Mouse (Mus musculus) liver, embryonic 13.5 days (tissue): Measurements from ENCODE around the gene Dnah14. TPM values are rescaled to one million over a fixed set of nuclear protein-coding genes. Genes with fewer than 3 reads are reported as not detected.

ENCODE experiments used
- ATAC-seq: fragments of 200-750 bp; cut with Nextera tagmentation; 2 replicates; pipeline ENCODE4 v1.8.0; 2017; ENCODE audit warnings: low read depth, mild to moderate bottlenecking, moderate number of reproducible peaks, moderate library complexity
- DNase-seq: peaks from one replicate; pipeline ENCODE4 v3.0.0; 2022
- H3K27ac ChIP-seq: fragments of 300-500 bp; sonication (generic); 2 replicates; pipeline ENCODE4 v1.5.1; 2015; ENCODE audit warnings: moderate library complexity, mild to moderate bottlenecking, inconsistent platforms
- H3K27me3 ChIP-seq: fragments of 300-500 bp; sonication (generic); 2 replicates; pipeline ENCODE4 v1.6.1; 2015; ENCODE audit warnings: mild to moderate bottlenecking, inconsistent platforms
- H3K36me3 ChIP-seq: fragments of 300-500 bp; sonication (generic); 2 replicates; pipeline ENCODE4 v1.6.1; 2015; ENCODE audit warnings: mild to moderate bottlenecking, inconsistent platforms
- H3K4me1 ChIP-seq: fragments of 300-500 bp; sonication (generic); replicated peaks from 2 replicates; pipeline ENCODE4 v1.6.1; 2015; ENCODE audit warnings: inconsistent platforms
- H3K4me2 ChIP-seq: fragments of 300-500 bp; sonication (generic); 2 replicates; pipeline ENCODE4 v1.6.1; 2015; ENCODE audit warnings: inconsistent platforms, mild to moderate bottlenecking, moderate library complexity
- H3K4me3 ChIP-seq: fragments of 300-500 bp; sonication (generic); replicated peaks from 2 replicates; pipeline ENCODE4 v1.5.1; 2015; ENCODE audit warnings: mild to moderate bottlenecking, inconsistent platforms
- H3K9ac ChIP-seq: fragments of 300-500 bp; sonication (generic); 2 replicates; pipeline ENCODE4 v1.6.1; 2015; ENCODE audit warnings: mild to moderate bottlenecking, inconsistent platforms
- H3K9me3 ChIP-seq: fragments of 300-500 bp; sonication (generic); replicated peaks from 2 replicates; pipeline ENCODE4 v1.6.1; 2016; ENCODE audit warnings: inconsistent platforms
- WGBS: fragments of 180-500 bp; shearing (Covaris S2); methylation state at CpG from one replicate; pipeline ENCODE4 v1.1.7; 2015; ENCODE audit not compliant: insufficient replicate concordance; 5-methylcytosine and 5-hydroxymethylcytosine counted together
- polyA plus RNA-seq: library from polyadenylated mRNA; unstranded; fragments of >200 nt; fragmentation: Nextera tagmentation; extraction: Ambion mirVana; gene quantifications from 2 replicates; pipeline ENCODE4 v1.2.1, GENCODE M21; 2015

Dnah14 gene
- polyA plus RNA-seq, 1 experiment from 2014 or later: 3.0 TPM

- peak within 1 kb of the TSS; percentile 98 for H3K27ac ChIP-seq
- DNase-seq: peak; percentile 44
- peak within 1 kb of the TSS; percentile 97 for H3K4me3 ChIP-seq
- no peaks in the 10 kb centered on the region for H3K27me3 ChIP-seq
- peak; percentile 22; the same call in 1 of the 2 replicates for ATAC-seq
- peak within 1 kb of the TSS; percentile 99 for H3K9ac ChIP-seq
- H3K36me3 ChIP-seq: peaks cover 22% of the 10 kb centered on the region
- H3K4me1 ChIP-seq: peaks cover 54% of the 10 kb centered on the region
- peak within 1 kb of the TSS; percentile 74 for H3K4me2 ChIP-seq
- WGBS: under 1% methylated on average over 14 of the region's 14 CpGs
- no peaks in the 10 kb centered on the region for H3K9me3 ChIP-seq
Measured at GRCm38 (mm10) chr1:181842781-181843180, 266.4 kb downstream of the Dnah14 start, which contains the start of gene Lbr. Lbr (minus strand) TSS chr1:181843046.

GRCm38 (mm10) chr1:181844874-181845547 lies 268.7 kb downstream of the Dnah14 start:
- no peak overlapping the region for H3K27ac ChIP-seq
- 80% methylated on average over 15 of the region's 15 CpGs for WGBS

GRCm38 (mm10) chr1:181845767-181846166 lies 269.4 kb downstream of the Dnah14 start:
- Histone ChIP-seq H3K4me3 (no peak overlapping the region), H3K27me3 (no peaks in the 10 kb centered on the region), H3K4me2 (no peak overlapping the region), H3K9ac (no peak overlapping the region), H3K27ac (no peak overlapping the region), H3K4me1 (peaks cover 28% of the 10 kb centered on the region), H3K9me3 (no peaks in the 10 kb centered on the region), H3K36me3 (no peaks in the 10 kb centered on the region)
- WGBS: 39% methylated on average over 3 of the region's 3 CpGs
- no peak for ATAC-seq
- no peak for DNase-seq

More at GRCm38 (mm10) chr1:181844874-181845547, 268.7 kb downstream of the Dnah14 start:
- Histone ChIP-seq H3K9me3 (no peaks in the 10 kb centered on the region), H3K4me3 (no peak overlapping the region), H3K4me1 (peaks cover 32% of the 10 kb centered on the region), H3K27me3 (no peaks in the 10 kb centered on the region), H3K4me2 (no peak overlapping the region), H3K9ac (no peak overlapping the region), H3K36me3 (0 out of 2 replicates have a peak, but pooled peaks cover under 1% of the 10 kb centered on the region)
- DNase-seq (peak; percentile 17), ATAC-seq (no peak)

GRCm38 (mm10) chr1:181847396-181847795 lies 271.0 kb downstream of the Dnah14 start:
- 74% methylated on average over 3 of the region's 3 CpGs for WGBS
- H3K9ac ChIP-seq: no peak overlapping the region
- no peak overlapping the region for H3K27ac ChIP-seq
- H3K27me3 ChIP-seq: no peaks in the 10 kb centered on the region; the same call in 1 of the 2 replicates
- H3K4me1 ChIP-seq: peaks cover 30% of the 10 kb centered on the region
- no peak overlapping the region for H3K4me3 ChIP-seq
- ATAC-seq (no peak), DNase-seq (no peak)
- no peak overlapping the region for H3K4me2 ChIP-seq
- H3K36me3 ChIP-seq: no peaks in the 10 kb centered on the region
- no peaks in the 10 kb centered on the region for H3K9me3 ChIP-seq

GRCm38 (mm10) chr1:181848210-181848609 lies 271.9 kb downstream of the Dnah14 start:
- Histone ChIP-seq H3K9me3 (no peaks in the 10 kb centered on the region), H3K9ac (no peak overlapping the region), H3K27ac (no peak overlapping the region), H3K4me1 (peaks cover 34% of the 10 kb centered on the region), H3K4me3 (no peak overlapping the region), H3K36me3 (no peaks in the 10 kb centered on the region), H3K27me3 (peaks cover 8% of the 10 kb centered on the region; the same call in 1 of the 2 replicates), H3K4me2 (no peak overlapping the region)
- DNase-seq: no peak
- no peak for ATAC-seq
- 90% methylated on average over 1 of the region's 1 CpGs for WGBS

GRCm38 (mm10) chr1:181850441-181850840 lies 274.1 kb downstream of the Dnah14 start:
- DNase-seq (no peak), ATAC-seq (no peak)
- H3K4me3 ChIP-seq: no peak overlapping the region
- no peaks in the 10 kb centered on the region for H3K36me3 ChIP-seq
- peaks cover 8% of the 10 kb centered on the region; the same call in 1 of the 2 replicates for H3K27me3 ChIP-seq
- H3K4me1 ChIP-seq: peaks cover 18% of the 10 kb centered on the region
- no peak overlapping the region for H3K4me2 ChIP-seq
- no peak overlapping the region for H3K9ac ChIP-seq
- WGBS: 73% methylated on average over 4 of the region's 4 CpGs
- H3K27ac ChIP-seq: no peak overlapping the region
- H3K9me3 ChIP-seq: no peaks in the 10 kb centered on the region

- DNase-seq (no peak), ATAC-seq (no peak)
- Histone ChIP-seq H3K27ac (no peak overlapping the region), H3K4me2 (no peak overlapping the region), H3K36me3 (no peaks in the 10 kb centered on the region), H3K4me1 (peaks cover 13% of the 10 kb centered on the region), H3K27me3 (peaks cover 8% of the 10 kb centered on the region; the same call in 1 of the 2 replicates), H3K9me3 (no peaks in the 10 kb centered on the region), H3K9ac (no peak overlapping the region), H3K4me3 (no peak overlapping the region)
- WGBS: 74% methylated on average over 12 of the region's 12 CpGs
Measured at GRCm38 (mm10) chr1:181851521-181852310, 275.4 kb downstream of the Dnah14 start.

GRCm38 (mm10) chr1:181852466-181852865 lies 276.1 kb downstream of the Dnah14 start:
- H3K4me2 ChIP-seq: peak overlapping the region; percentile 48
- H3K4me1 ChIP-seq: peaks cover 13% of the 10 kb centered on the region
- peaks cover 8% of the 10 kb centered on the region; the same call in 1 of the 2 replicates for H3K27me3 ChIP-seq
- 29% methylated on average over 13 of the region's 13 CpGs for WGBS
- H3K27ac ChIP-seq: no peak overlapping the region
- H3K9me3 ChIP-seq: no peaks in the 10 kb centered on the region
- H3K4me3 ChIP-seq: peak overlapping the region; percentile 27
- no peaks in the 10 kb centered on the region for H3K36me3 ChIP-seq
- DNase-seq: no peak
- peak; percentile 15; the same call in 1 of the 2 replicates for ATAC-seq
- peak overlapping the region; percentile 22; the same call in 1 of the 2 replicates for H3K9ac ChIP-seq

GRCm38 (mm10) chr1:181853081-181853736 lies 276.9 kb downstream of the Dnah14 start:
- H3K27me3 ChIP-seq: peaks cover 8% of the 10 kb centered on the region; the same call in 1 of the 2 replicates
- WGBS: 10% methylated on average over 21 of the region's 21 CpGs
- H3K9ac ChIP-seq: no peak overlapping the region
- peak; percentile 15; the same call in 1 of the 2 replicates for ATAC-seq
- peaks cover 13% of the 10 kb centered on the region for H3K4me1 ChIP-seq
- H3K36me3 ChIP-seq: no peaks in the 10 kb centered on the region
- peak overlapping the region; percentile 48 for H3K4me2 ChIP-seq
- H3K9me3 ChIP-seq: no peaks in the 10 kb centered on the region
- no peak for DNase-seq
- peak overlapping the region; percentile 27 for H3K4me3 ChIP-seq
- H3K27ac ChIP-seq: no peak overlapping the region

GRCm38 (mm10) chr1:181854829-181855228 lies 278.5 kb downstream of the Dnah14 start:
- Histone ChIP-seq H3K4me2 (no peak overlapping the region), H3K9me3 (no peaks in the 10 kb centered on the region), H3K36me3 (no peaks in the 10 kb centered on the region), H3K4me1 (peaks cover 13% of the 10 kb centered on the region), H3K27me3 (peaks cover 8% of the 10 kb centered on the region; the same call in 1 of the 2 replicates), H3K9ac (no peak overlapping the region), H3K27ac (no peak overlapping the region), H3K4me3 (no peak overlapping the region)
- DNase-seq (no peak), ATAC-seq (no peak)
- 85% methylated on average over 2 of the region's 2 CpGs for whole genome bisulfite sequencing

GRCm38 (mm10) chr1:181856329-181856728 lies 280.0 kb downstream of the Dnah14 start:
- Histone ChIP-seq H3K4me3 (no peak overlapping the region), H3K9ac (no peak overlapping the region), H3K4me1 (peaks cover 24% of the 10 kb centered on the region), H3K36me3 (no peaks in the 10 kb centered on the region), H3K4me2 (no peak overlapping the region), H3K27ac (no peak overlapping the region), H3K9me3 (no peaks in the 10 kb centered on the region), H3K27me3 (peaks cover 8% of the 10 kb centered on the region; the same call in 1 of the 2 replicates)
- DNase-seq: no peak
- no peak for ATAC-seq
- WGBS: 69% methylated on average over 2 of the region's 2 CpGs
